Mouse (Mus musculus) mature B cell (primary cell): ENCODE data around the gene Olfr1084.
"Not testable (repeated sequence)": the region's sequence is repeated elsewhere in the genome, so short reads cannot be mapped to it uniquely, and the experiment has no call there.

Experiments used
- in situ Hi-C: fragments of 300-500 bp; cut with MboI; formaldehyde crosslinking; loops from 2 replicates; pipeline ENCODE4 v1.14.3; 2019

Olfr1084 gene

GRCm38 (mm10) chr2:86639625-86640024, at the start of gene Olfr1084:
TSS of gene Olfr1084 (minus strand) at chr2:86639725.
- in situ Hi-C loops, result not testable (repeated sequence)

GRCm38 (mm10) chr2:86679992-86680391, 40.5 kb upstream of the Olfr1084 start, which contains the start of gene Olfr1086:
TSS of gene Olfr1086 (minus strand) at chr2:86680092.
- in situ Hi-C loops, result no loop called here

- in situ Hi-C loops, result no loop called here
Observed at GRCm38 (mm10) chr2:86661919-86662318, 22.4 kb upstream of the Olfr1084 start, which contains the start of gene Olfr1085. TSS of gene Olfr1085 (minus strand) at chr2:86662019.

- in situ Hi-C loops, result not testable (repeated sequence)
Observed at GRCm38 (mm10) chr2:86598866-86599265, 40.7 kb downstream of the Olfr1084 start, which contains the start of gene Olfr1082. TSS of gene Olfr1082 (minus strand) at chr2:86598966.
